Mouse (Mus musculus): Measurements from ENCODE around the gene Olfr13. TPM values are rescaled to one million over a fixed set of nuclear protein-coding genes. Genes with fewer than 3 reads are reported as not detected.
"Not testable (repeated sequence)": the region's sequence is repeated elsewhere in the genome, so short reads cannot be mapped to it uniquely, and the experiment has no call there.

Gene Olfr13
- polyA plus RNA-seq, 1 experiment from 2014 or later, result not detected

DNA sequence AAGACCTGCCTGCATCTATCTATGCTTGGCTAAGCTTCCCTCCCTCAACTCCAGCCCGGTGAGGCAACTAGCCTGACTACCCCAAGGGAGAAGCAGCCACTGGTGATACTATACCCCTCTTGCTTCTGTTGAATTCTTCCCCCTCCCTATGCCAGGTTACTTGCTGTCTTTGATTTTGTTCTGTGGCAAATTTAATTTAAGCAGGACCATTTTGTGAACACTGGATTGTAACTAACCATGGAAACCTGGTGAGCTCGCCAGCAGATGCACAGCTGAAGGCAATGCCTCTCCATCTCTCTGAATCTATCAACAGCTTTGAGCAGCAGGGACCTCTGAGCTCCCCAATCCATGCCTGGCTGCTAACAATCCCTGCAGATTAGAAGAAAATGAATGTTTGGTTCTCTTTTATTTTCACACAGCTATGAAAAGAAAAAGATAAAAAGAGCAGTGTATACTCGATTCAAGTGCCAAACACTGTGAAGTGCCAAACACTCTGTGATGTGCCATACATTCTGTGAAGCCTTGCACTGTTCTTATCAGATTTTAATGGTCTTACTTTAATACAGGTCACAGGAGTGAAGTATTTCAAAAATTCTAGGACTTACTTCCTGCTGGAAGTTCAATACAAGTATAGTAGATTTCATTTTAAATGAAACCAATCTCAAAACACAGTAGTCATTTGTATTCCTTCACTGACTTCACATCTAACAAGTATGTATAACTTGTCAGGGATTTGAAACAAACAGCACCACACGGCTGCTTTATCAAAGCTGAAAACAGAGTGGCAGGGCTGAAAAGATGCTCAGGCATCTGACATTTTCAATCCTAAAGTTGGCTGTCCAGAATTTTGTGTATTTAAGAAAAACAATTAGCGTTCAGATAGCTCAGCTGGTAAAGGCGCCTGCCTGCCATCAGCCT is 6.9 kb downstream of the Olfr13 start:
- 39% methylated on average over 6 of the region's 6 CpGs for WGBS
- Histone ChIP-seq H3K9ac (replicated peaks; ENCODE audit: low read depth) (no peak overlapping the region), H3K9me3 (ENCODE audit: low read length) (no peaks in the 10 kb centered on the region), H3K4me2 (replicated peaks; ENCODE audit: low read depth, low read length) (no peak overlapping the region), H3K27me3 (replicated peaks; ENCODE audit: insufficient read depth, low read length) (no peaks in the 10 kb centered on the region), H3K4me3 (ENCODE audit: low read depth, low read length) (no peak overlapping the region), H3K4me1 (ENCODE audit: insufficient read depth, low read depth, low read length) (no peaks in the 10 kb centered on the region), H3K36me3 (ENCODE audit: insufficient read depth, low read length) (no peaks in the 10 kb centered on the region), H3K27ac (ENCODE audit: low read length) (no peak overlapping the region)
- TF ChIP-seq CTCF (IDR thresholded peaks at IDR 0.05), result no peak
- TF ChIP-seq EP300 (IDR thresholded peaks at IDR 0.05), result no peak
- no peak for DNase-seq (ENCODE audit: low spot score)
- ATAC-seq, result no peak

- no peak overlapping the region for H3K4me3 ChIP-seq (ENCODE audit: low read depth, low read length)
- H3K27ac ChIP-seq (ENCODE audit: low read length), result no peak overlapping the region
- no peak for TF ChIP-seq CTCF (IDR thresholded peaks at IDR 0.05)
- TF ChIP-seq EP300 (IDR thresholded peaks at IDR 0.05), result no peak
- no peak overlapping the region for H3K9ac ChIP-seq (replicated peaks; ENCODE audit: low read depth)
- H3K4me1 ChIP-seq (ENCODE audit: insufficient read depth, low read depth, low read length), result no peaks in the 10 kb centered on the region
- no peak overlapping the region for H3K4me2 ChIP-seq (replicated peaks; ENCODE audit: low read depth, low read length)
- H3K9me3 ChIP-seq (ENCODE audit: low read length), result no peaks in the 10 kb centered on the region
- ATAC-seq (no peak), DNase-seq (ENCODE audit: low spot score) (no peak)
- no peaks in the 10 kb centered on the region for H3K27me3 ChIP-seq (replicated peaks; ENCODE audit: insufficient read depth, low read length)
- 40% methylated on average over 3 of the region's 3 CpGs for whole genome bisulfite sequencing
- H3K36me3 ChIP-seq (ENCODE audit: insufficient read depth, low read length), result no peaks in the 10 kb centered on the region
These were observed 19.0 kb downstream of the Olfr13 start for GRCm38 (mm10) chr6:43190986-43191385.

- no peak for TF ChIP-seq EP300 (IDR thresholded peaks at IDR 0.05)
- TF ChIP-seq CTCF (IDR thresholded peaks at IDR 0.05), result no peak
- Histone ChIP-seq H3K27ac (ENCODE audit: low read length) (no peak within 1 kb of the TSS), H3K9me3 (ENCODE audit: low read length) (no peaks in the 10 kb centered on the region), H3K4me2 (replicated peaks; ENCODE audit: low read depth, low read length) (no peak within 1 kb of the TSS), H3K4me1 (ENCODE audit: insufficient read depth, low read depth, low read length) (no peaks in the 10 kb centered on the region), H3K27me3 (replicated peaks; ENCODE audit: insufficient read depth, low read length) (no peaks in the 10 kb centered on the region), H3K4me3 (ENCODE audit: low read depth, low read length) (no peak within 1 kb of the TSS), H3K9ac (replicated peaks; ENCODE audit: low read depth) (no peak within 1 kb of the TSS), H3K36me3 (ENCODE audit: insufficient read depth, low read length) (no peaks in the 10 kb centered on the region)
- no peak for DNase-seq (ENCODE audit: low spot score)
- ATAC-seq, result no peak
These were observed 24.8 kb downstream of the Olfr13 start, which contains the start of gene Olfr435 for GRCm38 (mm10) chr6:43196781-43197180. Gene Olfr435 (plus strand): TSS chr6:43197146.

DNA sequence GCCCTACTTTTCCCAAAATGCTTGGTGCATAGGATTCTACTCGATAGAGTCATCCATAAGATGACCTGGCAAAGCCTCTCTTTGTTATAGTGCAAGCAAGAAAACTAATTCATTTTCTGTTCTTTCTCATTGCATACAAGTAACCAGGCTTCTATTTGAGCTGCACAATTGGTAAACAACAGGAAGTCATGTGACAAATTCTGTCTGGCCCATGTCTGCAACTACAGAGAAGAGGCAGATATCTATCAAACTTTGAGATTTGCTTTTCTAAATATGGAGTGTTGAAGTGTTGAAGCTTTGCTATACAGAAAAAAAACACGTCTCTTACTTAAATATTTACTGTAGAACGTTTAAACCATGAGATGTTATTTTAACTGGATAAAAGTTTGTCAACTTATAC is 26.2 kb downstream of the Olfr13 start:
- no peak for ATAC-seq
- WGBS, result 29% methylated on average over 3 of the region's 3 CpGs
- Histone ChIP-seq H3K9ac (replicated peaks; ENCODE audit: low read depth) (no peak overlapping the region), H3K4me1 (ENCODE audit: insufficient read depth, low read depth, low read length) (no peaks in the 10 kb centered on the region), H3K4me3 (ENCODE audit: low read depth, low read length) (no peak overlapping the region), H3K36me3 (ENCODE audit: insufficient read depth, low read length) (no peaks in the 10 kb centered on the region), H3K4me2 (replicated peaks; ENCODE audit: low read depth, low read length) (no peak overlapping the region), H3K27ac (ENCODE audit: low read length) (no peak overlapping the region), H3K27me3 (replicated peaks; ENCODE audit: insufficient read depth, low read length) (no peaks in the 10 kb centered on the region), H3K9me3 (ENCODE audit: low read length) (no peaks in the 10 kb centered on the region)
- no peak for DNase-seq (ENCODE audit: low spot score)
- TF ChIP-seq CTCF (IDR thresholded peaks at IDR 0.05) (no peak), EP300 (IDR thresholded peaks at IDR 0.05) (no peak)

DNA sequence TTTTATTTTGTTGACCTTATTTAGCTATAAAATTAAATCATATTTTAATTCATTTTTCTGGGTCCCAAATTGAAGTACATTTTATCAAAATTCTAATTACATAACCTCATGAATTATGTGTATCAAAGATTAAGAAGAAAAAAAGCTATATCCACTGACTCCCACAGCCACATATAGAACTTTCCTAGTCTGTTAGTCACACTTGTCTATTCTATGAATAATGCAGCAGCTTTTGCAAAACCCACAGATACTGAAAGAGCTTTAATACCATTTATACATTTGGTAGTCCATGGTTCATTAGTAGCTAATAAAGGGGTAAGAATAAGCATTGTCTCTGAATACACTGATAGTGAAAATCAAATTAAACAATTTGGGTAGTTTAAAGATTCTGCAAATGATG is 30.8 kb downstream of the Olfr13 start:
- H3K9ac ChIP-seq (replicated peaks; ENCODE audit: low read depth), result no peak overlapping the region
- H3K4me1 ChIP-seq (ENCODE audit: insufficient read depth, low read depth, low read length), result no peaks in the 10 kb centered on the region
- H3K27ac ChIP-seq (ENCODE audit: low read length), result no peak overlapping the region
- H3K9me3 ChIP-seq (ENCODE audit: low read length), result no peaks in the 10 kb centered on the region
- TF ChIP-seq CTCF (IDR thresholded peaks at IDR 0.05), result no peak
- TF ChIP-seq EP300 (IDR thresholded peaks at IDR 0.05), result no peak
- ATAC-seq (no peak), DNase-seq (ENCODE audit: low spot score) (no peak)
- H3K27me3 ChIP-seq (replicated peaks; ENCODE audit: insufficient read depth, low read length), result no peaks in the 10 kb centered on the region
- no peak overlapping the region for H3K4me2 ChIP-seq (replicated peaks; ENCODE audit: low read depth, low read length)
- H3K4me3 ChIP-seq (ENCODE audit: low read depth, low read length), result no peak overlapping the region
- no peaks in the 10 kb centered on the region for H3K36me3 ChIP-seq (ENCODE audit: insufficient read depth, low read length)

GRCm38 (mm10) chr6:43205355-43205754 is 33.4 kb downstream of the Olfr13 start:
- H3K9ac ChIP-seq (replicated peaks; ENCODE audit: low read depth), result no peak overlapping the region
- whole genome bisulfite sequencing, result 32% methylated on average over 2 of the region's 2 CpGs
- no peaks in the 10 kb centered on the region for H3K9me3 ChIP-seq (ENCODE audit: low read length)
- ATAC-seq (no peak), DNase-seq (ENCODE audit: low spot score) (no peak)
- no peaks in the 10 kb centered on the region for H3K27me3 ChIP-seq (replicated peaks; ENCODE audit: insufficient read depth, low read length)
- no peaks in the 10 kb centered on the region for H3K36me3 ChIP-seq (ENCODE audit: insufficient read depth, low read length)
- no peak overlapping the region for H3K4me2 ChIP-seq (replicated peaks; ENCODE audit: low read depth, low read length)
- no peak overlapping the region for H3K4me3 ChIP-seq (ENCODE audit: low read depth, low read length)
- no peak overlapping the region for H3K27ac ChIP-seq (ENCODE audit: low read length)
- TF ChIP-seq EP300 (IDR thresholded peaks at IDR 0.05) (no peak), CTCF (IDR thresholded peaks at IDR 0.05) (no peak)
- no peaks in the 10 kb centered on the region for H3K4me1 ChIP-seq (ENCODE audit: insufficient read depth, low read depth, low read length)

DNA sequence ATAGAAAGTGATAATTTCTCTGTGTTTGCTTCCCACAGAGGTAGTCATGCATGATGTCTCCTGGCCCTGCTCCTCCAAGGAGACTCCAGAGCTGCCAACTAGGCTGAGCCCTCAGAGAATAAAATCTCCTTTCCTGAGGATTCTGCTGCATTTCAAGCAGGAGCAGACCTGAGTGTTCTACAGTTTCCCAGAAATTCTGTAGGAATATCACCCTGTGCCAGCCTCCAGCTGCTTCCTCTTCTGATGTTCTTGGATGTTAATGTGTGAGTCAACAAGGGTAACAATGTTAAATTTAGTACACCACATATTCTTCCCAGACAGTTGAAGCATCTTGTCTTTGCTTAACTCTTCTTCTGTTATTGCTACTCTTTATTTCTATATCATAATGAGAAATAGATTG is 40.9 kb downstream of the Olfr13 start, which contains the start of gene Olfr434:
Gene Olfr434 (plus strand): TSS at position 149 of the 400 bp plus-strand sequence.
- H3K4me2 ChIP-seq (replicated peaks; ENCODE audit: low read depth, low read length); ATAC-seq; DNase-seq (ENCODE audit: low spot score); H3K27me3 ChIP-seq (replicated peaks; ENCODE audit: insufficient read depth, low read length); H3K9me3 ChIP-seq (ENCODE audit: low read length); H3K27ac ChIP-seq (ENCODE audit: low read length); H3K4me3 ChIP-seq (ENCODE audit: low read depth, low read length); H3K4me1 ChIP-seq (ENCODE audit: insufficient read depth, low read depth, low read length); H3K9ac ChIP-seq (replicated peaks; ENCODE audit: low read depth); H3K36me3 ChIP-seq (ENCODE audit: insufficient read depth, low read length): not testable (repeated sequence)

Other genes with a start within 250 kb of the Olfr13 start
- not detected in 2 replicates for gene Olfr444, start 223.1 kb upstream of the Olfr13 start, polyA plus RNA-seq (2015; fragmentation: Nextera tagmentation; extraction: Ambion mirVana)
- gene Olfr441, start 65.8 kb upstream of the Olfr13 start, polyA plus RNA-seq (2015; fragmentation: Nextera tagmentation; extraction: Ambion mirVana), result not detected in 2 replicates
- not detected in 2 replicates for gene Olfr237-ps1, start 25.6 kb upstream of the Olfr13 start, polyA plus RNA-seq (2015; fragmentation: Nextera tagmentation; extraction: Ambion mirVana)
- gene Olfr437, start 8.9 kb upstream of the Olfr13 start, polyA plus RNA-seq (2015; fragmentation: Nextera tagmentation; extraction: Ambion mirVana), result not detected in 2 replicates
- gene Olfr435, start 25.0 kb downstream of the Olfr13 start, polyA plus RNA-seq (2015; fragmentation: Nextera tagmentation; extraction: Ambion mirVana), result not detected in 2 replicates
- not detected in 2 replicates for gene Olfr434, start 40.9 kb downstream of the Olfr13 start, polyA plus RNA-seq (2015; fragmentation: Nextera tagmentation; extraction: Ambion mirVana)
- not detected in 2 replicates for gene Olfr47, start 59.4 kb downstream of the Olfr13 start, polyA plus RNA-seq (2015; fragmentation: Nextera tagmentation; extraction: Ambion mirVana)
- 13.2 and 16.3 TPM in 2 replicates for gene Arhgef5, start 93.4 kb downstream of the Olfr13 start, polyA plus RNA-seq (2015; fragmentation: Nextera tagmentation; extraction: Ambion mirVana)
- gene Nobox, start 137.4 kb downstream of the Olfr13 start, polyA plus RNA-seq (2015; fragmentation: Nextera tagmentation; extraction: Ambion mirVana), result not detected in 2 replicates

Data from lung, postnatal 0 days (tissue).